Mouse (Mus musculus): ENCODE measurements at regions not wholly inside any gene's neighbourhood (a gene's known extent, or its start where the extent isn't known, plus 50 kb on each side); places are given as distances from the start of the nearest gene placed in this dataset.

GRCm38 (mm10) chr11:82618457-82618856, 145.7 kb downstream of the Cct6b start:
- TF ChIP-seq CTCF (IDR thresholded peaks at IDR 0.05; ENCODE audit: low read depth, low read length) (no peak), POLR2A (IDR thresholded peaks at IDR 0.05; ENCODE audit: insufficient read depth, low read length) (no peak)
